Mouse (Mus musculus): ENCODE measurements around the gene Slc35f4. TPM values are rescaled to one million over a fixed set of nuclear protein-coding genes. Genes with fewer than 3 reads are reported as not detected.

Gene Slc35f4
- polyA plus RNA-seq, 1 experiment from 2014 or later: not detected

DNA sequence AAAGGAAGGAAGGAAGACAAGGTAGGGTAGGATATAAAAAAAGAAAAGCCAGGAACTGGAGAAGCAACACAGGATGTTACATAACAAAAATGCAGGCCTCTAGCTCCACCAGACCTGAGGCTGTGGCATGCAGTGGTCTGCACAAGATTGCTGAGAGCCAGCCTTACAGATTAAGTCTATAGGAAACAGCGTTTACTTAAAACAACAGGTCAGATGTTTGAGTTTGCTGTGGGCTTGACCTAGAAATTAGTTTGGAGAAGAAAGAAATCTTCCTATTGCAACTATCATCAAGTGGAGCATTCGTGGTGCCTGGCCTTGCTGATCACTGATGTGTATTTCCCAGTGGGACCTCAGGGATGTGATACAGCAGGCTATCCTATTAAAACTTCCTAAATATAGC lies 64.1 kb downstream of the Slc35f4 start:
- Histone ChIP-seq H3K27ac (no peak overlapping the region), H3K4me3 (no peak overlapping the region), H3K36me3 (no peaks in the 10 kb centered on the region), H3K4me1 (no peaks in the 10 kb centered on the region), H3K9me3 (no peaks in the 10 kb centered on the region), H3K4me2 (no peak overlapping the region), H3K9ac (no peak overlapping the region), H3K27me3 (no peaks in the 10 kb centered on the region)
- ATAC-seq (ENCODE audit: borderline replicate concordance, extremely low read depth, low FRiP score, low TSS enrichment): no peak
- 61% methylated on average over 2 of the region's 2 CpGs for WGBS

DNA sequence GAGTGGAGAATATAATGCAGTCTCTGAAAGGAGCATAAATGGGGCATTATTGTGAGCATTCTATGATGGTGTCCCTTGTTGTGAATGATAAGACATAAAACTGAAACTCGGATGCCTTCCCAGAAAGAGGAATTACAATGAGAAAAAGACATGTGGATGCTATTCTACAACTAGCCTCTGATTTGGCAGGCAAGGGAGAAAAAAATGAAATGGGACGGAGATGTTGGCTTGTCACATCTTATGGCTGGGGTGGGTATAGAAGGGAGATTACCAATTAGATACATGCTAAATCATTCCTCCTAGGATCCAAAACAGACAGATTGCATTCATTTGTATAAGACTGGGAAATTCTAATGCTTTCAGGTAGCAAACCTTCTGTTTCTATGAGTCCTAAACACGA lies 65.0 kb downstream of the Slc35f4 start:
- no peaks in the 10 kb centered on the region for H3K36me3 ChIP-seq
- H3K9ac ChIP-seq: no peak overlapping the region
- WGBS: 65% methylated on average over 3 of the region's 3 CpGs
- H3K4me3 ChIP-seq: no peak overlapping the region
- no peak overlapping the region for H3K4me2 ChIP-seq
- H3K9me3 ChIP-seq: no peaks in the 10 kb centered on the region
- no peak for ATAC-seq (ENCODE audit: borderline replicate concordance, extremely low read depth, low FRiP score, low TSS enrichment)
- H3K27me3 ChIP-seq: no peaks in the 10 kb centered on the region
- H3K27ac ChIP-seq: no peak overlapping the region
- H3K4me1 ChIP-seq: no peaks in the 10 kb centered on the region

DNA sequence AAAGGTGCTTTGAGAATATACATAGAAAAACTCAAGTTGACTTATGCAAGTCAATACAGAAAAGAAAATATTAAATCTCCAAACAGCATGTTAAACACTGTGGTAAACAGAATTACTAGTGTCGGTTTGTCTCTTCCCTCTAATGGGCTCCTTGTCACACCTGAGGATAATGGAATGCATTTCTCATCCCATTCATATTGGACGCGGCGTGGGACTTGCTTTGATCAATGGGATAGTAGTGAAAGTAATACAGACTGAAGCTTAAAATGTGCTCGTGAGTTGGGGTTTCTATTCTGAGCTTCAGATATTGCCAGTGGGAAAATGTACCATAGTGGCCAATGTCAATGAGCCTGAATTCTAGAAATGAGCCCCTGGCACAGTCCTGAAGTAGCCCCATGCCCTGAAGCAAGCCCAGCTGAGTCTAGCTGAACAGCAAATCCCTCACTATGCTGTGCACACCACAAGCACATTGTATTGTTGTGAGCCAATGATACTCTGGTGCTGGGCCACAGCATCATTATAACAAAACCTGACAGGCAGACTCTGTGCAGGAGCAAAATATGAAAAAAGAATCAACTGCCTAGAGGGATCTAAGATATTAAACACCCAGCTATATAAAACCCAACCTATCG lies 71.4 kb downstream of the Slc35f4 start:
- Histone ChIP-seq H3K27ac (no peak overlapping the region), H3K4me2 (no peak overlapping the region), H3K9ac (no peak overlapping the region), H3K36me3 (no peaks in the 10 kb centered on the region), H3K9me3 (no peaks in the 10 kb centered on the region), H3K4me1 (no peaks in the 10 kb centered on the region), H3K4me3 (no peak overlapping the region), H3K27me3 (no peaks in the 10 kb centered on the region)
- no peak for ATAC-seq (ENCODE audit: borderline replicate concordance, extremely low read depth, low FRiP score, low TSS enrichment)
- WGBS: 75% methylated on average over 6 of the region's 6 CpGs

DNA sequence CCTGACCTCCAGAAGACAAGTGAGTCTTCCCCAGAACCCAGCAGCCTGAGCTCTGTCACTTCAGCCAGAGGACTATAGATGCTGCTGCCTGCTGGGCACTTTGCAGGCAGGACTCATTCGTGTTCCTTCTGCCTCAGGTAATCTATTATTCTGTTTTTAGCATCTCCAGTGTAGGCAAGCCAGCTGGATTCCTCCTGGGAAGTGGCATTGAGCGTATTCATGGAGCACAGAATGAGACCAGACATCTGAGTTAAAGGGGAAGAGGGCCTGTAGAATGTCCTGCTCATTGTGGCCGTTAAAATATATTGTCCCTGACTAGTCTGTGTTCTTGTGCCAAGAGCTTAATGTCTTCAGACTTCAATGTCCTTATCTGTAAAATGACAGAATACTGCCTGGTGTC lies 72.1 kb downstream of the Slc35f4 start:
- Histone ChIP-seq H3K4me3 (no peak overlapping the region), H3K4me2 (no peak overlapping the region), H3K36me3 (no peaks in the 10 kb centered on the region), H3K9me3 (no peaks in the 10 kb centered on the region), H3K9ac (no peak overlapping the region), H3K4me1 (no peaks in the 10 kb centered on the region), H3K27me3 (no peaks in the 10 kb centered on the region), H3K27ac (no peak overlapping the region)
- ATAC-seq (ENCODE audit: borderline replicate concordance, extremely low read depth, low FRiP score, low TSS enrichment): no peak
- 33% methylated on average over 3 of the region's 3 CpGs for WGBS

DNA sequence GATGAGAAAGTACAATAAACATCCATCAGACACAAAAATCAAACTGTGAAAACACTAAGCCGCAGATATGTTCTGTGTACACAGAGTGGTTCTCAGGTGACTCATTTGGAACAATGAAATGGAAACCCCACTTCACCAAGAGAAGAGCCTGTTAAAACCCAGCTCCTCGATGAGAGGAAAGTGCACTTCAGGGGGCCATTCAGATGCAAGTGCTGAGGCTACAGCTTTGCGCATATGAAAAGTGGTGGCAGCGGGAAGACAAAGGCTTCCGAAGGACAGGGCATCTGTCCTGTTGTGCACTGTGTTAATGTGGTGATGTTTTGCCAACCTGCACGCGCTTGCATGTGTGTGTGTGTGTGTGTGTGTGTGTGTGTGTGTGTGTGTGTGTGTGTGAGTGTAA lies 78.2 kb downstream of the Slc35f4 start:
- no peak for ATAC-seq (ENCODE audit: borderline replicate concordance, extremely low read depth, low FRiP score, low TSS enrichment)
- WGBS: 33% methylated on average over 7 of the region's 7 CpGs

DNA sequence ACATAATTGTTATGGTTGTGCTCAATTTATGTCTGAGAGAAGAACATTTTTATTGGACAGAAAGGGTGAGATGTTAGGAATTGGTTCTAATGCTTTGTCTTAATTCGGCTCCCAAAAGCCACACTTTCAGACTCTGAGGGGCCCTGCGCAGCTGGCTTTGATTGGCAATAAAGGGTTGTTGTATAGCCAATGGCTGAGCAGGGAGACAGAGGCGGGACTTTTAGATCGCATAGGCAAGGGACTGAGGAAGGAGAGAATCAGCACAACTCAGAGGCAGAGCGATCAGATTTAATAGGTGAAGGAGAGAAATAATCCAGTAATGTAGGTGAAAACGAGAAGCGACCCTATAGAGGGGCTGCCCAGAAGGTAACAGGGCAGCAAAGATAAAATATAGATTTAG lies 79.4 kb downstream of the Slc35f4 start:
- H3K9ac ChIP-seq: no peak overlapping the region
- H3K27me3 ChIP-seq: no peaks in the 10 kb centered on the region
- no peak overlapping the region for H3K4me3 ChIP-seq
- no peak overlapping the region for H3K4me2 ChIP-seq
- no peak for ATAC-seq (ENCODE audit: borderline replicate concordance, extremely low read depth, low FRiP score, low TSS enrichment)
- WGBS: 44% methylated on average over 7 of the region's 7 CpGs
- H3K9me3 ChIP-seq: no peaks in the 10 kb centered on the region
- H3K27ac ChIP-seq: no peak overlapping the region
- no peaks in the 10 kb centered on the region for H3K4me1 ChIP-seq
- no peaks in the 10 kb centered on the region for H3K36me3 ChIP-seq

More for the DNA sequence above, 78.2 kb downstream of the Slc35f4 start:
- Histone ChIP-seq H3K27me3 (no peaks in the 10 kb centered on the region), H3K4me1 (no peaks in the 10 kb centered on the region), H3K4me2 (no peak overlapping the region), H3K36me3 (no peaks in the 10 kb centered on the region), H3K9ac (no peak overlapping the region), H3K9me3 (no peaks in the 10 kb centered on the region), H3K27ac (no peak overlapping the region), H3K4me3 (no peak overlapping the region)

DNA sequence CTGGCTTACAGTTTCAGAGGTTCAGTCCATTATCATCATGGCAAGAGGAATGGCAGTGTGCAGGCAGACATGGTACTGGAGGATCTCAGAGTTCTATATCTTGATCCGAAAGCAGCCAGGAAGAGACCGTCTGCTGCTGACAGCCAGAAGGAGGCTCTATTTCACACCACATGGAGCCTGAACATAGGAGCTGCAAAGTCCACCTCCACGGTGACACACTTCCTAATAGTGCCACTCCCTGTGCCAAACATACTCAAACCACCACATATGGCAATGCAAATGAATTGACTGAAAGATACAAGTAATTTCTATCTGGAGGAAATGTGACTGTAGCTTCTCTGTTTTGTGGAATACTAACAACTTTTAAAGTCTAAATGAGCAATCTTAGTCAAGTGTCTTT lies 89.0 kb downstream of the Slc35f4 start:
- Histone ChIP-seq H3K9ac (no peak overlapping the region), H3K9me3 (no peaks in the 10 kb centered on the region), H3K4me3 (no peak overlapping the region), H3K4me1 (no peaks in the 10 kb centered on the region), H3K27me3 (no peaks in the 10 kb centered on the region), H3K27ac (no peak overlapping the region), H3K4me2 (no peak overlapping the region), H3K36me3 (no peaks in the 10 kb centered on the region)
- ATAC-seq (ENCODE audit: borderline replicate concordance, extremely low read depth, low FRiP score, low TSS enrichment): no peak
- WGBS: 85% methylated on average over 3 of the region's 3 CpGs

DNA sequence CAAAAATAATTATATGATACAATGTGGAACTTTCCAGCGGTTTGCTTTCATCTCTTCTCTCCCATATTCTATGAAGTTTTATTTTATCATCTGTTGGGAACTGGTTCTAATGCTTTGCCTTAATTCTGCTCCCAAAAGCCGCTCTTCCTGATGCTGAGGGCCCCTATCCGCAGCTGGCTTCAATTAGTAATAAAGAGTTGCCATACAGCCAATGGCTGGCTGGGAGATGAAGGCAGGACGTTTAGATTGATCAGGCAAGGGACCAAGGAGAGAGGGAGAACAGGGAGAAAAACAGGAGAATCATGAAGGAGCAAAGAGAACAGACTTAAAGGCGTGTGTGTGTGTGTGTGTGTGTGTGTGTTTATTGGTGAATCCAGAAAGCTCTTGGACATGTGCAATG lies 94.0 kb downstream of the Slc35f4 start:
- Histone ChIP-seq H3K36me3 (no peaks in the 10 kb centered on the region), H3K4me2 (no peak overlapping the region), H3K27me3 (no peaks in the 10 kb centered on the region), H3K27ac (no peak overlapping the region), H3K9me3 (no peaks in the 10 kb centered on the region), H3K4me3 (no peak overlapping the region), H3K9ac (no peak overlapping the region), H3K4me1 (no peaks in the 10 kb centered on the region)
- no peak for ATAC-seq (ENCODE audit: borderline replicate concordance, extremely low read depth, low FRiP score, low TSS enrichment)
- WGBS: 74% methylated on average over 5 of the region's 5 CpGs

DNA sequence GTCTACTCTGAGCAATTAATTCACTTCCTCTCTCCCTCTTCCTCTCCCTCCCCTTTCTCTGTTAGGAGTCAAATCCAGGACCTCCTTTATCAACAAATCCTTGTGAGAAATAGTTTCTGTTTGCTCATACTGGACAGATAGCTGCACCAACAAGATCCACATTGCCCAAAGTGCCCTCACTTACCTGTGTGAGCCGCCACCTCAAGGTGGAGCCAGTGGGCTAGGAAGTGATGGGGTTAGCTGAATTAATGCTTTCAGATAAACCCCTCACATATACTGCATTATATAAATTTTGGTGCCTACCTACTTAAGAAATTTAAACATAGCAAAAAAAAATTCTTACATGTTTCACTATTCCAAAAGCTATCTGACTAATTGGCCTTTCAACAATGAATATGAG lies 133.4 kb downstream of the Slc35f4 start:
- no peak for ATAC-seq (ENCODE audit: borderline replicate concordance, extremely low read depth, low FRiP score, low TSS enrichment)
- Histone ChIP-seq H3K9me3 (no peaks in the 10 kb centered on the region), H3K27ac (no peak overlapping the region), H3K9ac (no peak overlapping the region), H3K4me3 (no peak overlapping the region), H3K27me3 (no peaks in the 10 kb centered on the region), H3K4me1 (no peaks in the 10 kb centered on the region), H3K4me2 (no peak overlapping the region), H3K36me3 (no peaks in the 10 kb centered on the region)
- 29% methylated on average over 1 of the region's 1 CpGs for WGBS

DNA sequence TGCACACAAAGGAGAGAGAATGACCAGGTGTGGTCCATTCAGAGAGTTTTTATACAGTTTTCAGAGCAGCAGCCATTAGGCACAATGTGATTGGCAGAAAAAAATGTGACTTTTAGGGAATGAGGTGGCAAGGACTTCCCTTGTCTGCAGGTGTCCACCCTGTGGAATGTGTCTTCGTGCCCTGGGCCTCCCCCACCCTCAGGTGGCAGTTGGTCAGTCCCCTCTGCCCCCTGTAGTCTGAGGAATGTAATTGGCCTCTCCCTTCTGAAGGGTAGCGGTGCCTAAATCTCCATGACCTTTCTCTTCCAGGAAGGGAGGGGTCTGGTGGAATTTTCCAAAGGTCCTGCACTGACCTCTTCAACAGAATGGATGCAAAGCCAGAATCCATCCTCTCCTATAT lies 163.7 kb downstream of the Slc35f4 start:
- no peak for ATAC-seq (ENCODE audit: borderline replicate concordance, extremely low read depth, low FRiP score, low TSS enrichment)
- H3K4me3 ChIP-seq: no peak overlapping the region
- H3K4me1 ChIP-seq: no peaks in the 10 kb centered on the region
- H3K9ac ChIP-seq: no peak overlapping the region
- WGBS: 71% methylated on average over 2 of the region's 2 CpGs
- no peaks in the 10 kb centered on the region for H3K9me3 ChIP-seq
- no peaks in the 10 kb centered on the region for H3K27me3 ChIP-seq
- no peak overlapping the region for H3K27ac ChIP-seq
- no peak overlapping the region for H3K4me2 ChIP-seq
- no peaks in the 10 kb centered on the region for H3K36me3 ChIP-seq

DNA sequence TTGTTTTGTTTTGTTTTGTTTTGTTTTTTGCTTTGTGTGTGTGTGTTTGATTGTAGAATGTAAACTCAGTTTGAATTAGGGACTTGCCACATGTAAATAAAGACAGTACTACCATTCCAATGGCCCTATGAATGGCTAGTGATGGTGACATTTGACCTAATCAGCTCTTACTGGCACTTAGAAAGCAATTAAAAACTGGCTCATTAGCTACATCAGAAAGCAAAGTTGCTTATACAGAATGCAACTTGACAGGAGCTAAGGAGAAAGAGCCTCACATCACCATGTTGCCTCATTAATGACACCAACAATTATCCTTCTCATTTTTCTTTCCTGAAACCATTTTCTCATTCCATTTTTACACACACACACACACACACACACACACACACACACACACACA lies 170.3 kb downstream of the Slc35f4 start:
- Histone ChIP-seq H3K9ac (no peak overlapping the region), H3K9me3 (no peaks in the 10 kb centered on the region), H3K36me3 (no peaks in the 10 kb centered on the region), H3K4me3 (no peak overlapping the region), H3K4me1 (no peaks in the 10 kb centered on the region), H3K27me3 (no peaks in the 10 kb centered on the region), H3K4me2 (no peak overlapping the region), H3K27ac (no peak overlapping the region)
- no peak for ATAC-seq (ENCODE audit: borderline replicate concordance, extremely low read depth, low FRiP score, low TSS enrichment)

DNA sequence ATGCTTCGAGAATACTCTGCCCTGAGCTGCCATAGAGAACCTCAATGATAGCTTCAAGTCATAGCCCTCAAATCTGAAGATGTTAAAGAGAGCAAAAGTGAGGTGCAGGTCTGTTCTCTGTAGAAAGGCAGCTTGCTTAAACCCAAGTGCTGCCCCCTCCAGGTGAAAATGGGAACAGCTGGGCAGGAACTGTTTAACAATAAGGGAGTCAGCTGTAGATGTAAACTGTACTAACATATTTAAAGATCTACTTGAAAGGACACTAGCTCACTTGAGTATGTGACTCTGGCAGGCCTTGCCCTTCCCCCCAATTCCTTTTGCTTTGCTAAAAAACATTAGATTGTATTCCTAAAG lies 177.0 kb downstream of the Slc35f4 start:
- Histone ChIP-seq H3K9me3 (no peaks in the 10 kb centered on the region), H3K36me3 (no peaks in the 10 kb centered on the region), H3K9ac (no peak overlapping the region), H3K4me3 (no peak overlapping the region), H3K4me2 (no peak overlapping the region), H3K4me1 (no peaks in the 10 kb centered on the region), H3K27ac (no peak overlapping the region), H3K27me3 (no peaks in the 10 kb centered on the region)
- ATAC-seq (ENCODE audit: borderline replicate concordance, extremely low read depth, low FRiP score, low TSS enrichment): no peak
- 65% methylated on average over 1 of the region's 1 CpGs for WGBS

DNA sequence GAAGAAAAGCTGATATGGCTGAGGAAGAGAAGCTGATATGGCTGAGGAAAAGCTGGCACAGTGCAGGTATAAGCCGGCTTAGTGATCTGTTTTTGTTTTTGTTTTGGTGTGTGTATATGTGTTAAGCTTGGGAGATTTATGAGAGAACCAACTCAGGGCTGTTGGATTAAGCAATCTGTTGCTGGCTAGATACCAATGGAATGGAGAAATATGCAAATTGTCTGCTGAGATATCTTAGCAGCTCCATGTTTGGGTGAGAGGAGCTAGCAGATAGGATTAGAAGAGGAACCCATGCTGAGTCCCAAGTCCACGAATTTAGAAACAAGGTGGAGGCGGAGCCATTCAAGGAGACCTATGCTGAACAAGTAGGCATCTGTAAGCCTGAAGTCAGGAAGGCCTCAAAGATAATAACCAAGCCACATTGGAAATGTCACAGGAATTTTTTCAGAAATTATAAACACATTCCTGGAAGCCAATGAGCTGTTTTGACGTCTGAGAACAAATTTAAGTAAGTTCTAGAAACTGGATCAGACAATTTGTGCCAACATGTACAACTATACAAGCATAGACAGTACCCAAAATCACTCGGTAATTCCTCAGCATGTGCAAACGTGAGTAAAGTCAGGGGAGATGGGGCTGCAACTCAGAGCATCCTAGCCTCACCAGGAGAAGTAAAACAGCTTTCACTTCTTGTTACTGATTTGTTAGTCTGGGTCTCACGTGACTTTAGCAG lies 177.5 kb downstream of the Slc35f4 start:
- H3K9ac ChIP-seq: no peak overlapping the region
- H3K4me3 ChIP-seq: no peak overlapping the region
- no peaks in the 10 kb centered on the region for H3K4me1 ChIP-seq
- H3K9me3 ChIP-seq: no peaks in the 10 kb centered on the region
- 59% methylated on average over 7 of the region's 7 CpGs for WGBS
- no peak overlapping the region for H3K4me2 ChIP-seq
- no peaks in the 10 kb centered on the region for H3K36me3 ChIP-seq
- H3K27ac ChIP-seq: no peak overlapping the region
- no peak for ATAC-seq (ENCODE audit: borderline replicate concordance, extremely low read depth, low FRiP score, low TSS enrichment)
- no peaks in the 10 kb centered on the region for H3K27me3 ChIP-seq
